Mouse (Mus musculus) midbrain, postnatal 0 days (tissue): ENCODE measurements at regions not wholly inside any gene's neighbourhood (a gene's known extent, or its start where the extent isn't known, plus 50 kb on each side); places are given as distances from the start of the nearest gene placed in this dataset.
A peak's percentile ranks its signal among the peaks of the same experiment; 100 is the strongest.
"Not testable (repeated sequence)": the region's sequence is repeated elsewhere in the genome, so short reads cannot be mapped to it uniquely, and the experiment has no call there.

Experiments
- ATAC-seq: fragments of 200-750 bp; cut with Nextera tagmentation; 2 replicates; pipeline ENCODE4 v1.8.0; 2017; ENCODE audit warnings: moderate number of reproducible peaks, mild to moderate bottlenecking, moderate TSS enrichment, moderate library complexity; ENCODE audit not compliant: low FRiP score
- DNase-seq: peaks from one replicate; pipeline ENCODE4 v3.0.0-alpha.2; 2015; ENCODE audit warnings: low spot score
- H3K27ac ChIP-seq: fragments of 300-500 bp; sonication (generic); 2 replicates; pipeline ENCODE4 v1.5.1; 2014; ENCODE audit warnings: low read depth, mild to moderate bottlenecking, low read length, mixed read lengths
- H3K27me3 ChIP-seq: fragments of 300-500 bp; sonication (generic); 2 replicates; pipeline ENCODE4 v1.6.1; 2014; ENCODE audit warnings: low read length, control low read depth, mixed read lengths; ENCODE audit not compliant: insufficient read depth
- H3K36me3 ChIP-seq: fragments of 300-500 bp; sonication (generic); 2 replicates; pipeline ENCODE4 v1.6.1; 2014; ENCODE audit warnings: low read length, control low read depth, mixed read lengths; ENCODE audit not compliant: insufficient read depth
- H3K4me1 ChIP-seq: fragments of 300-500 bp; sonication (generic); 2 replicates; pipeline ENCODE4 v1.6.1; 2014; ENCODE audit warnings: mild to moderate bottlenecking, control low read depth, antibody characterized with exemption, low read length, mixed read lengths; ENCODE audit not compliant: insufficient read depth
- H3K4me2 ChIP-seq: fragments of 300-500 bp; sonication (generic); 2 replicates; pipeline ENCODE4 v1.6.1; 2014; ENCODE audit warnings: low read depth, mild to moderate bottlenecking, low read length, mixed read lengths; ENCODE audit not compliant: poor library complexity, severe bottlenecking
- H3K4me3 ChIP-seq: fragments of 300-500 bp; sonication (generic); 2 replicates; pipeline ENCODE4 v1.5.1; 2014; ENCODE audit warnings: low read depth, mild to moderate bottlenecking, low read length, moderate library complexity
- H3K9ac ChIP-seq: fragments of 300-500 bp; sonication (generic); replicated peaks from 2 replicates; pipeline ENCODE4 v1.6.1; 2014; ENCODE audit warnings: mild to moderate bottlenecking, low read length, moderate library complexity, mixed read lengths; ENCODE audit not compliant: poor library complexity, severe bottlenecking
- H3K9me3 ChIP-seq: fragments of 300-500 bp; sonication (generic); 2 replicates; pipeline ENCODE4 v1.6.1; 2016; ENCODE audit warnings: low read length, control low read depth
- CTCF ChIP-seq: IDR thresholded peaks from 2 replicates; pipeline ENCODE4 v1.5.1; 2016; ENCODE audit warnings: antibody characterized with exemption, mild to moderate bottlenecking
- WGBS: fragments of 180-500 bp; shearing (Covaris S2); extraction: QIAGEN DNeasy Blood & Tissue Kit; methylation state at CpG from one replicate; pipeline ENCODE4 v1.1.7; 2014; 5-methylcytosine and 5-hydroxymethylcytosine counted together

DNA sequence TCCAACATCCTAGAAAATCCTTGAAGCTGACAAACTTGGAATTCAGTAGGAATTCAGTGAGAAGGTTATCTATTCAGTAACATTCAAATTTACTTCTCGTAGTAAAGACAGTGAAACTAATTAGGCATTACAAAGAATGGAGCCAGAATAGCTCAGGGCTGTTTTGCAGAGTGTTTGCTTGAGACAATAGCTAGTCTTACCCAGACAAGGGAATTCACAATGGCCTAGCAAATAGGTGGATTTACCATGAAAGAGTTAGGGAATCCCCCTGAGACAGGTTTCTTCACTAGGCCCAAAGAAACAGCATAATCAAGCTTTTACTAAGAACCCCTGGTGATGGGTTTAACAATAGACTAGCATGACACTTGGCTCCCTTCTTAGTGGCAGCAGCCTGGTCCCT is 699.2 kb upstream of the Dmd start:
- WGBS: 26% methylated on average over 1 of the region's 1 CpGs
- ATAC-seq, H3K27me3 ChIP-seq, H3K27ac ChIP-seq, H3K4me1 ChIP-seq, H3K9ac ChIP-seq, DNase-seq, H3K9me3 ChIP-seq, H3K36me3 ChIP-seq, H3K4me3 ChIP-seq, H3K4me2 ChIP-seq: not testable (repeated sequence)

DNA sequence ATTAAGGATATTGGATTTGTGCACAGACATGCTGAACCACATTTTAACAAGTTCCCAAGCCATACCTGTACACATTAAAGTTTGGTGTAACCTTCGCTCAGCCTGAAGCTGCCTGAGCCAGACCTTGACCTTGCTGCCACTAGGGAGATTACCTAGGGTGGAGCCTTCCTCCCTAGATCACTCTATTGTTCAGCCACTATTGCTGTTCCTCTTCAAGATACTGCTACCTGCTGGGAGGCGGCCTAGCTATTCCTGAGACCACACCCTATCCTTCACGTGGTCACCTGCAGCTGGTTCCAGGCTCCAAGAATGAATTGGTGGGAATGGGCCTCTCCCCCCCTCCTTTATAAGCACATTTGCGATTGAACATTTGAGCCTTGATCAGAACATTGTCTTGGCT is 666.3 kb upstream of the Dmd start:
- H3K4me1 ChIP-seq, H3K9me3 ChIP-seq, DNase-seq, H3K36me3 ChIP-seq, H3K27me3 ChIP-seq, H3K4me3 ChIP-seq, H3K27ac ChIP-seq, ATAC-seq, H3K9ac ChIP-seq, H3K4me2 ChIP-seq: not testable (repeated sequence)
- WGBS: 70% methylated on average over 4 of the region's 4 CpGs

DNA sequence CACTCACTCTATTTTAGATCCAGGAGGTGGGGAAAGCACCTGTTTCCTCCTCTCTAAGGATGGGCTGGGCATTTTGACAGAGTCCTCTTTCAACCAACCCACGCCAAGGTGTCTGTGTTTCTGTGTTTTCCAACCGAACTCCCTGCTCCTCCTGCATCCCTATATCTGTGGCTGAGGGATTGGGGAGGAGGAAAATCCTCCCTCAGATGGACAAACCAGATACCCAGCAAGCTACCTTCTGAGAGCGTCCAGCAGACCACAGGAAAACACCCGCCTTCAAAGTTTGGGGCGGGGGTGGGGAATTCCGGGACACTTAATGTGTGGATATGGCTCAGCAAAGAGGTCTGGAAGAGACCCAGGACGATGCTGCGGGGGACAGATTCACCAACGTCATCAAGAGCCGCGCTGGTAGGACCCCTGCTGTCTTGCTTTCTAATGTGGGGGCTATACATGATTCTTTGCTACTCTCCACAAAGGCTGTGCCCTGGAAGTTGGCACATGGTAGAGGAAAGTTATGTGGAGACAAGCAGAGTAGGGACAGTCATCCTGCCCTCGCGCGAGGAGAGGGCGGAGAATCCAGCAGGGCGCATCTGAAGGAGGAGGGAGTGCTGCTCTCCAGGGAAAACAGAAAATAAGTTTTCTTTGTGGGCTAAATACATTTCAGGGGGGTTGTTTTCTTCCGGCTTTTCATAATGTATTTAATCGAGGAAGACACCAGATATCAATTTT is 637.7 kb upstream of the Dmd start:
- Histone ChIP-seq H3K4me1 (no peaks in the 10 kb centered on the region), H3K27me3 (no peaks in the 10 kb centered on the region), H3K9me3 (no peaks in the 10 kb centered on the region), H3K27ac (no peak overlapping the region), H3K36me3 (no peaks in the 10 kb centered on the region), H3K9ac (no peak overlapping the region), H3K4me2 (peak overlapping the region; percentile 51), H3K4me3 (peak overlapping the region; percentile 31)
- ATAC-seq (no peak), DNase-seq (peak; percentile 9)
- WGBS: 26% methylated on average over 18 of the region's 18 CpGs
- TF ChIP-seq CTCF: no peak
